Mouse (Mus musculus) limb, embryonic 15.5 days (tissue): ENCODE data around the gene Angel2. TPM values are rescaled to one million over a fixed set of nuclear protein-coding genes. Genes with fewer than 3 reads are reported as not detected.

Source experiments
- ATAC-seq: fragments of 200-750 bp; cut with Nextera tagmentation; 2 replicates; pipeline ENCODE4 v1.8.0; 2017; ENCODE audit warnings: low read depth, moderate TSS enrichment; ENCODE audit not compliant: insufficient number of reproducible peaks, low FRiP score, low TSS enrichment
- H3K27ac ChIP-seq: fragments of 300-500 bp; sonication (generic); 2 replicates; pipeline ENCODE4 v1.5.1; 2015; ENCODE audit warnings: moderate library complexity, mild to moderate bottlenecking, inconsistent platforms
- H3K27me3 ChIP-seq: fragments of 300-500 bp; sonication (generic); 2 replicates; pipeline ENCODE4 v1.6.1; 2015; ENCODE audit warnings: inconsistent platforms
- H3K36me3 ChIP-seq: fragments of 300-500 bp; sonication (generic); 2 replicates; pipeline ENCODE4 v1.6.1; 2015; ENCODE audit warnings: inconsistent platforms
- H3K4me1 ChIP-seq: fragments of 300-500 bp; sonication (generic); 2 replicates; pipeline ENCODE4 v1.6.1; 2015; ENCODE audit warnings: inconsistent platforms
- H3K4me2 ChIP-seq: fragments of 300-500 bp; sonication (generic); 2 replicates; pipeline ENCODE4 v1.6.1; 2015; ENCODE audit warnings: mild to moderate bottlenecking, inconsistent platforms
- H3K4me3 ChIP-seq: fragments of 300-500 bp; sonication (generic); 2 replicates; pipeline ENCODE4 v1.5.1; 2015; ENCODE audit warnings: mild to moderate bottlenecking, inconsistent platforms
- H3K9ac ChIP-seq: fragments of 300-500 bp; sonication (generic); 2 replicates; pipeline ENCODE4 v1.6.1; 2015; ENCODE audit warnings: inconsistent platforms
- H3K9me3 ChIP-seq: fragments of 300-500 bp; sonication (generic); 2 replicates; pipeline ENCODE4 v1.6.1; 2016; ENCODE audit warnings: inconsistent platforms
- WGBS: fragments of 180-500 bp; shearing (Covaris S2); methylation state at CpG from one replicate; pipeline ENCODE4 v1.1.7; 2015; 5-methylcytosine and 5-hydroxymethylcytosine counted together
- polyA plus RNA-seq: library from polyadenylated mRNA; unstranded; fragments of >200 nt; fragmentation: Nextera tagmentation; extraction: Ambion mirVana; gene quantifications from 2 replicates; pipeline ENCODE4 v1.2.1, GENCODE M21; 2015

Angel2 gene
- polyA plus RNA-seq, 1 experiment from 2014 or later: 40.3 TPM

GRCm38 (mm10) chr1:190995548-190995947, 70.6 kb downstream of the Angel2 start:
- H3K4me2 ChIP-seq: no peak overlapping the region
- no peak for ATAC-seq
- no peaks in the 10 kb centered on the region for H3K4me1 ChIP-seq
- H3K4me3 ChIP-seq: no peak overlapping the region
- no peak overlapping the region for H3K27ac ChIP-seq
- no peaks in the 10 kb centered on the region for H3K27me3 ChIP-seq
- no peak overlapping the region for H3K9ac ChIP-seq
- WGBS: 63% methylated on average over 7 of the region's 7 CpGs
- H3K36me3 ChIP-seq: no peaks in the 10 kb centered on the region
- H3K9me3 ChIP-seq: 0 out of 2 replicates have a peak, but pooled peaks cover 4% of the 10 kb centered on the region

DNA sequence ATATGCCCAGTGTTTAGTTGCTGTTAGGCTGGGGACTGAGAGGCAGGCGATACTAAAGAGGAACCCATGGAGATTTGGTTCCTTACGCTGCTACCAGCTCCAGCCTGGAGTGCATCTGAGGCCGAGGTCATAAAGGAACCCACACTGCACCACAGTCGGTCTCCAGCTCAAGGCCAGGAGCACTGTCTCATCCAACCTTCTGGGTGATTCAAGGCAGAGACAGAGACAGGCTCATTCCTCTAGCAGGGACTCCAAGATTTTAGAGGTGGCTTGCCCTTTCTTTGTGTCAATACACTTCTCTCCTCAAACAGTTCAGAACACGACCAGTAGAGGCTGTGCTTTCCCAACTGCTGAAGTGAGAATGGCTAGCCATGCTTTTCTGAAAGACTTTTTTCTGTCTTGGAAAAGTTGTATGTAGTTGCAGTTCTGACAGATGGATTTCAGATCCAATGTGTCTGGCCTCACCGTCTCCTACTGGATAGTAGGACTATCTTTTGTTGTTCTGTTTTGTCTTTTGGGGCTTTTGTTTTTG, 71.5 kb downstream of the Angel2 start:
- no peak for ATAC-seq
- H3K4me2 ChIP-seq: no peak overlapping the region
- H3K4me1 ChIP-seq: no peaks in the 10 kb centered on the region
- 68% methylated on average over 6 of the region's 6 CpGs for WGBS
- no peaks in the 10 kb centered on the region for H3K36me3 ChIP-seq
- H3K27ac ChIP-seq: no peak overlapping the region
- no peaks in the 10 kb centered on the region for H3K27me3 ChIP-seq
- no peak overlapping the region for H3K9ac ChIP-seq
- 0 out of 2 replicates have a peak, but pooled peaks cover 4% of the 10 kb centered on the region for H3K9me3 ChIP-seq
- no peak overlapping the region for H3K4me3 ChIP-seq

Other genes starting within 250 kb of the Angel2 start
- gene Rps6kc1, start 13.3 kb upstream of the Angel2 start, polyA plus RNA-seq: 14.8 and 16.1 TPM in 2 replicates
- 45.1 and 51.9 TPM in 2 replicates for gene Vash2, start 54.2 kb downstream of the Angel2 start, polyA plus RNA-seq
- gene Flvcr1, start 101.0 kb downstream of the Angel2 start, polyA plus RNA-seq: 4.0 and 5.2 TPM in 2 replicates
- not detected in 2 replicates for gene Spata45, start 111.5 kb downstream of the Angel2 start, polyA plus RNA-seq
- gene Tatdn3, start 137.8 kb downstream of the Angel2 start, polyA plus RNA-seq: 12.6 and 14.2 TPM in 2 replicates
- gene Nsl1, start 137.9 kb downstream of the Angel2 start, polyA plus RNA-seq: 16.8 and 19.4 TPM in 2 replicates
- gene Batf3, start 172.7 kb downstream of the Angel2 start, polyA plus RNA-seq: 9.8 and 12.8 TPM in 2 replicates
- not detected in 2 replicates for gene Fam71a, start 239.7 kb downstream of the Angel2 start, polyA plus RNA-seq